Mouse (Mus musculus) large intestine, adult 2 months (tissue): ENCODE results near the gene Phykpl. TPM values are rescaled to one million over a fixed set of nuclear protein-coding genes. Genes with fewer than 3 reads are reported as not detected.
"Not testable (repeated sequence)": the region's sequence is repeated elsewhere in the genome, so short reads cannot be mapped to it uniquely, and the experiment has no call there.

Source experiments
- DNase-seq: peaks from one replicate; pipeline ENCODE4 v3.0.0-alpha.2; 2012; ENCODE audit warnings: low read depth, low spot score
- WGBS: fragments of 180-500 bp; shearing (Covaris S2); methylation state at CpG from one replicate; pipeline ENCODE4 v1.1.7; 2018; 5-methylcytosine and 5-hydroxymethylcytosine counted together
- polyA plus RNA-seq: library from polyadenylated mRNA; depleted of rRNA; stranded (reverse); fragments of >200 nt; gene quantifications from 2 replicates; pipeline ENCODE4 v1.2.3, GENCODE M21; 2012

The Phykpl gene
- polyA plus RNA-seq, 1 experiment = 14.2 TPM

DNA sequence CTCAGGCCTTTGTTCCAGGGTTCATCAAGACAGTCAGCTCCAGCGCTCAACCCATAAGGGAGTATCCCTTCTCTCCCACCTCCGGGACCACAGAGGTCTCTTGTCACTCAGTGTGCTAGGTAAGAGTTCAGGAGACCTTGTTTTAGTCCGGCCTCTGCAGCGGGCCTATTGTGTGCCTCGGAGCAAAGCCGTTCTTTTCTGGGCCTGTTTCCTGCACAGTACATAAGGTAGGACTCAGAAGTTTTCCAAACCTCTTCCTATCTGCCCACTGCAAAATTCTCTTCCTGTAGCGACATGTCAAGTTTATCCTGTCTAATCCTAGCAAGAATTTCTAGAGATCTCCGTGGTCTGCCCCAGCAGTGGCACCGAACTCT lies 513 bp upstream of the Phykpl start:
- no peak for DNase-seq
- WGBS = 14% methylated on average over 9 of the region's 9 CpGs

DNA sequence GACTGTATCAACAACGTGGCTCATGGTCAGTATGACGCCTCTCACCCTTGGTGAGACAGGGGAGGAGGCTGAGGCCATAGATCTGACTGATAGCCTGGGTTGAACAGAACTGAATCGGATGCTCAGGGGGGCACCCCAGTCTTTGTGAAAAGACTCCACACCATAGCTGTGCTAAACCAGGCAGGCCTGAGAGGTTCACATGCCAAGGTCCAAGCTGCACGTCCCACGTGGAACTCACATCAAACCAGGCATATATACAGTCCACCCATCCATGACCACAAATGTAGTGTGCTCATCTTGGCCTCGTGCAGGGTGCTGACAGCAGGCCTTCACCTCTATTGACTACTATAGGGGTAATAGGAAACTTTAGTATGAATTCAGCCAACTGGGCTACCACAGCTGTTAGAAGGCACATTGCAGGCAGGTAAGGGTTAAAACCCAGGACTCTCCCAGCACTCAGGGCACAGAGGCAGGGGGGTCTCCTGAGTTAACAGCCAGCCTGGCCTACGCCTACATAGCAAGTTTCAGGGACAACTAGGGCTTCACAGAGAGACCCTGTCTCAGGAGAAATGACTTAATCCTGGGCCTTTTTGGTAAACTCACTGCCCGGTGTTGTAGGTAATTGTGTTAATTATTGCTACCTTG lies 1.2 kb downstream of the Phykpl start:
- 32% methylated on average over 8 of the region's 8 CpGs for WGBS
- DNase-seq = no peak

DNA sequence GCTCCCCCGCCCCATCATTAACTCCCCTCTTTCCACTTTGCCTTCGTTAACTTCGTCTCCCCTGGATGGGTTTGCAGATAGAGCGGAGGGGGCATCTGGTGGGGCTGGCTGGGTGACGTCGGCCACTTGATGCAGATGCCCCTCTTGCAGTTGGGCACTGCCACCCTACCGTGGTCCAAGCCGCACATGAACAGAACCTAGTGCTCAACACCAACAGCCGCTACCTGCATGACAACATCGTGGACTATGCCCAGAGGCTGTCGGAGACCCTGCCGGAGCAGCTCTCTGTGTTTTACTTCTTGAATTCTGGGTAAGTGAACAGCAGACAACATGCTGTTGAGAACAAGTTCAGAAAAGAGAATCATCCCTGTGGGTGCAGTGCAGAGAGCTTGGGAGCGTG lies 1.9 kb downstream of the Phykpl start:
- DNase-seq = no peak
- 89% methylated on average over 13 of the region's 13 CpGs for WGBS

DNA sequence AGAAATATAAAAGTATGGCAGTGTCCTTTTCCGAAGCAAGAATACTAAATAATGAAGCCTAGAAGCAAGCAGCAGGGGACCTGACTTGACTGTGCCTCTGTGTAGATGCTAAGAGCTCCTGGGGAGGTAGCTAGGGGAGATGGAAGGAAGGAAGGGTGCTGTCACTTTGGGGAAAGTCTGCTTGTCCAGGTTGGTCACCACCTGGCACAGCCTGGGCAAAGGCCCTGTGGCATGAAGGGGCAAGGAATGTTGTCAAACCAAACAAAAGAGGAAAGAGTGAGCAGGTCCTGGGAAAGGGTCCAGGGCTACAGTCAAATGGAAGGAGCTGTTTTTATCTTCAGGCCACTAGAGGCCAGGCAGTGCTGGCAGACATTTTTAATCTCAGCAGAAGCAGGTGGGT lies 2.5 kb downstream of the Phykpl start:
- 93% methylated on average over 1 of the region's 1 CpGs for WGBS
- DNase-seq = no peak

DNA sequence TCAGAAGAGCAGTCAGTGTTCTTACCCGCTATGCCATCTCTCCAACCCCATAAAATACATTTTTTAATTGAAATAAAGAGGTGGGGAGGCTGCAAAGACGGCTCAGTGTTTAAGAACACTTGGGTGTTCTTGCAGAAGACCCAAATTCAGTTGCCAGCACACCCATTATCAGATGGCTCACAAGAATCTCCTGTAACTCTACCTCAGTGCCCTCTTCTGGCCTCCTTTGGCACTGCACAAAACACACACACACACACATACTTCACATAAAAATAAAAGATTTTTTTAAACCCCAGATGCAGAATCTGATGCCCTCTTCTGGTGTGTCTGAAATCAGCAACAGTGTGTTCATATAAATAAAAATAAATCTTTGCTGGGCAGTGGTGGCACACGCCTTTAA lies 4.3 kb downstream of the Phykpl start:
- no peak for DNase-seq
- WGBS = 96% methylated on average over 3 of the region's 3 CpGs

DNA sequence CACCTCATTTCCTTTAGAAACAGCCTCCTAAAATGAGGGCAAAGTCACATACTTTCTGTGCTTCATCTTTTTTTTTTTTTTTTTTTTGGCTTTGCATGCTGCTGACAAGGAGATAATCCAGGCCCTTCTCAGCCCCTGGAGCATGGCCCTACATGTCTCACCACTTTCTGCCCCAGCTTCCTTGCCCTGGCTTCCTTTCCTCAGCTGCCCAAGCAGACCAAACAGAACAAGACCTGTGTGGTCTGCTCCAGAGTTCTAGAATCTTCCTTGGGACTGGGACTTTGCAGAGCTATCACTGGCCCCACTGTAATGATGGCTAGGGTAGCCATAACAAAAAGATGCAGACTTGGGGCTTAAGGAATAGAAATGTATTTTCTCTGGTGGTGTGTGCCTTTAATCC lies 5.4 kb downstream of the Phykpl start:
- DNase-seq = no peak

DNA sequence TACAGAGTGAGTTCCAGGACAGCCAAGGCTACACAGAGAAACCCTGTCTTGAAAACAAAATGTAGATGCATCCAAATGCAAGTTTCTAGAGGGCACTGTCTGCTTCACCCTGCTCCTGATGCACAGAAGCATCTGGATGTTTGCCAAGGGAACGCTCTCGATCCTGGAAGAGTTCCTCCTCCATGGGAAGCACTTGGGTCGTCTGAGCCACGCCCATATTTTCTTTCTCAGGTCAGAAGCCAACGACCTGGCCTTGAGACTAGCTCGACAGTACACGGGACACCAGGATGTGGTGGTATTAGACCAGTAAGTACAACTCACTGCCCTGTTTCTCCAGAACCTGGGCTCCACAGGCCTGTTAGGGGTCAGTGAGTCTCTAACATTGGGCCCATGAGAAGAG lies 6.6 kb downstream of the Phykpl start:
- 19% methylated on average over 7 of the region's 7 CpGs for WGBS
- DNase-seq = no peak

DNA sequence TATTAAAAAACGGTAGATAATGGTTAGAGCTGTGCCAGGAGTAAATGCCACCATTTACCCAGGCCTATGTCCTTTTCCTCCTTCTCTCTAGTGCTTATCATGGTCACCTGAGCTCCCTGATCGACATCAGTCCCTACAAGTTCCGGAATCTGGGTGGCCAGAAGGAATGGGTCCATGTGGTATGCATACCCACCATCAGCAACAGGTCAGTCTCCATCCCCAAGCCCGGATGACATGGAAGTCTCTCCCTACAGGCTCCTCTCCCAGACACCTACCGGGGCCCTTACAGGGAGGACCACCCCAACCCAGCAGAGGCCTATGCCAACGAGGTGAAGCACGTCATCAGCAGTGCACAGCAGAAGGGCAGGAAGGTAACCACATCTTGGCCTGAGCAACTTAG lies 7.4 kb downstream of the Phykpl start:
- WGBS = 89% methylated on average over 7 of the region's 7 CpGs
- no peak for DNase-seq

DNA sequence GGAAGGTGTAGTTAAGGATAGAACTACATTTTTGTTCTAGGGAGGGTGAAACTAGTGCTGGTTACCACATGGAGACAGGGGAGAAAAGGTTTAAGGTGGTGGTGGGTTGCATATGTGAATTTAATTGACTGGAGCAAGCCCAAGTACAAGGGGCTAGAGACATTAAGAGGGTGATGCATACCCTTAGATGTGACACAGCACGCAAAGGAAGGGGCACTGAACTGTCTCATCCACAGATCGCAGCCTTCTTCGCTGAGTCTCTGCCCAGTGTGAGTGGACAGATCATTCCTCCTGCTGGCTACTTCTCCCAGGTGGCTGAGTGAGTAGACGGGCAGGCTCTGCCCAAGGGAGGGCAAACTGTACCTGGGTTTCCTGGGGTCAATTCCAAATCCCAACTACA lies 8.8 kb downstream of the Phykpl start:
- 89% methylated on average over 4 of the region's 4 CpGs for WGBS
- DNase-seq = no peak

DNA sequence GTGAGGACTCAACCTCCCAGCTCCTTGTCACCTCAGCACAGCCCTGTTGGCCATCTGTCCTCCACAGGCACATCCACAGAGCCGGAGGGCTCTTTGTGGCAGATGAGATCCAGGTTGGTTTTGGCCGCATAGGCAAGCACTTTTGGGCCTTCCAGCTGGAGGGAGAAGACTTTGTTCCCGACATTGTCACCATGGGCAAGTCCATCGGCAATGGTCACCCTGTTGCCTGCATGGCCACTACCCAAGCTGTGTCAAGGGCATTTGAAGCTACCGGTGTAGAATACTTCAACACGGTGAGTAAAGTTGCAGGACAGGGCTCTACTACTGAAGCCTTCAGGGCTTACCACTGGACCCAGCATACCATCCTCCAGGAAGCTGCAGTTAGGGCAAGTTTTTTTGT lies 9.3 kb downstream of the Phykpl start:
- no peak for DNase-seq
- 86% methylated on average over 6 of the region's 6 CpGs for WGBS

DNA sequence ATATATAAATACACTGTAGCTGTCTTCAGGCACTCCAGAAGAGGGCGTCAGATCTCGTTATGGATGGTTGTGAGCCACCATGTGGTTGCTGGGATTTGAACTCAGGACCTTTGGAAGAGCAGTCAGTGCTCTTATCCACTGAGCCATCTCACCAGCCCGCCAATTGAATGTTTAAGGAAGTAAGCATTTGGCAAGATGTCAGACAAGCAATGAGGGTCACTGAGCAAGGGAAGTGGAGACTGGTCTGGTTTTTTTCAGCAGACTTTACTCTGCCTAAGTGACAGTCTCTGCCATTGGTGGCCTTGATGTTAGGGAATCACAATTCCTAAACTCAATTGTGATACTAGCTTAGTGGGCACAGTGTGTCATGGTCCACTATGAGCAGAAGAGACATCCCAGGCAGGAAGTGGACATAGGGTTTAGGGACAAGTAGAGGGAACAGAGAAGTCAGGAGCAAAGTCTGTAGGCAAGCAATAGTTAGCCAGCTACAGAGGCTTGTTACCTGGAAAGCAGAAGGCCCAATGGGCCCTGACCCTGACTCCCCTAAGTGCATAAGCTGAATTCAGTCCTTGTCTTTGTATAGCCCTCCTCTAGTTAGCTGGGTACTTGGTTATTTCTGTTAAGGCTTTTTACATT lies 10.3 kb downstream of the Phykpl start:
- DNase-seq = no peak
- 46% methylated on average over 3 of the region's 3 CpGs for WGBS

DNA sequence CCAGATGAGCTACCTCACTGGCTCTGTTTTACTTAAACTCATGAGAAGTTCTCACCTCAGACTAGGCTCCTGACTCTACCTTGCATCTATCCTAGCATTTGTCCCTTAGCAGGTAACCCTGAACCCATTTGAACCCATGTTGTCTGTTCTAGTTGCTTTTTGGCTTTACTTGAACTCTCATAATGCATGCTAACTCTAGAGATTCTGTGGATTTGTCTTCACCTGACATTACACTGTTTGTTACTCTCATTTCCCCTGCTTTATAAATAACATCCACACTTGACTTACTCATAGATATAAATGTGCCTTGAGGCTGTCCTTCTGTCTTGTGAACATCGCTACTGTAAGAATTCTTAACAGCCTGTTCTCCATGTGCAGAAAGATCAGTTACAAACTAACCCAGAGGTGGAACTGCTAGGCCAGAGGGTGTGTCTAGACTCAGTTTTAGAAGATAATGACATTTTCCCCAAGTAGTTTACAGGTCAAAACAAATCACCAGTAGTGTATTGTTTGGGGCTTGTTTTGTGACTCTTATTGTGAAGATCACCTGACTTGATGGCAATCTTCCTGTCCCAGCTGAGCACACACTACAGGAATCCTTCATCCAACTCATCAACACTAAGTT lies 11.0 kb downstream of the Phykpl start:
- WGBS = 94% methylated on average over 1 of the region's 1 CpGs
- DNase-seq = no peak

DNA sequence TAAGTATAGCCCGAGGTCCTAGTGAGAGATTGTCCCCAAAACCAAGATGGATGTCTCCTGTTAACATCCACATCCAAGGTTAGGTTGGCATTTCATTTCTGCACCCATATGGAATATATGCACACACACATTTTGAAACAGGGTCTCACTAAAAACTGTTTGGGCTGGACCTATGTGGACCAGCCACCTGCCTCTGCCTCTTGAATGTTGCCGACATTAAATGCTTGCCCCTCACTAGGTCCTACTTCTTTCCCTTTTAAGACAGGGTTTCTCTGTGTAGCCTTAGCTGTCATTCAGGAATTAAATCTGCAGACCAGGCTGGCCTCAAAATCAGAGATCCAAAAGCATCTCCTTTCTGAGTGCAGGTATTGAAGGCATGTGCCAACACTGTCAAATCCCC lies 13.0 kb downstream of the Phykpl start:
- no peak for DNase-seq
- WGBS = 57% methylated on average over 2 of the region's 2 CpGs

DNA sequence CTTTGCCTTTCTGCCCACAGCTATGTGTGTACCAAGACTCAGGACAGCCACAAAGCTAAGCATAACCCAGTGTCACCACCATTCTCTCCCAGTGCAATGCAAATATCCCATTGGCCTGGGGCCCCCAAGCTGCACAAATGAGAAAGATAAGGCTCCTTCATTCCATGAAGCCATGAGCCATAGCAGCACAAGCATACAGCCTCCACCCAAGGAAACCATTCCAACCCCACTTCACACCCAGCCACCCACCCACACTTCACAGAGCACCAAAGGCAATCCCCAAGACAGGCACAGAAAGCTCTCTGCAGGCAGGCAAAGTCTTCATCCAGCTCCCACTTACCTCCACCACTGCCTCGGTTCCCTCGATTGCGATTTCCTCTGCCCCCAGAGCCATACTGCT lies 17.7 kb downstream of the Phykpl start:
- DNase-seq = no peak
- 71% methylated on average over 3 of the region's 3 CpGs for WGBS

DNA sequence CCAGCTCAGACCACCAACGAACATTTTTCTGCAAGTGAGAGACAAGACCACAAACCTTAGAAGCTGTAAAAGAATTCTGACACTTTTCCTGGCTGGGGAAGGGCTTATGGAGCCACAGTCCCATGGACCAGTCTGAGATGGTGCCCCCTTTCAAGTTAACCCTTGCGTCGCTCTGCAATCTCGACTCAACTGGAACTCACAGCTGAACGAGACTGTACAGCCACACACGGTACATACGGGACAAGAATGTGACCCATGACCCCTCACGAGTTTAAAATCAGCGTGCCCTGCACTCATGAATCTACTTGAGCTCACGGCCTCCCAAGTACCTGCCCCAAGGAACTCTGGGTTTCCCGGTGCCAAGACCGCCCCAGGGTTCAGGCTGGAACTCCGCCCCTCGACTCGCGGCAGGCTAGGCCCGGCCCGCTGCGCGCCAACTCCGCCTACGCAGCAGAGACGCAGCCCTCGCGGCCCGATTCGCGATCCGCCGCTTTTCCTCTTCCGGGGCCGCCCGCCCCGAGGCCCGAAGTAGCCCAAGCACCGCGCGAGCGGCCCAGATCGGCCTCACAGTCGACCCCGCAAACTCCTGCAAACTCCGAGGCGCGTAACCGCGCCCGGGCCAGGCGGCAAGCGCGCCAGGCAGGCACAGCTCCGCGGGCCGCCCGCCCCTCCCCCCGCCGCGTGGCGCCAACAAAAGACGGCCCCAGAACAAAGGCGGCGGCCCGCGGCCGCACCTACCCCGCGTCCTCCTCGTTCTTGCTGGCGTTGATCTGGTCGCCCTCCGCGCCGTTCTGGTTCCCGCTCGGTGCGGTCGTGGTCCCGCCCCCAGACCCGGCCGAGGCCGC lies 21.3 kb downstream of the Phykpl start:
- 1% methylated on average over 80 of the region's 81 CpGs for whole genome bisulfite sequencing
- DNase-seq = peak; percentile 75

DNA sequence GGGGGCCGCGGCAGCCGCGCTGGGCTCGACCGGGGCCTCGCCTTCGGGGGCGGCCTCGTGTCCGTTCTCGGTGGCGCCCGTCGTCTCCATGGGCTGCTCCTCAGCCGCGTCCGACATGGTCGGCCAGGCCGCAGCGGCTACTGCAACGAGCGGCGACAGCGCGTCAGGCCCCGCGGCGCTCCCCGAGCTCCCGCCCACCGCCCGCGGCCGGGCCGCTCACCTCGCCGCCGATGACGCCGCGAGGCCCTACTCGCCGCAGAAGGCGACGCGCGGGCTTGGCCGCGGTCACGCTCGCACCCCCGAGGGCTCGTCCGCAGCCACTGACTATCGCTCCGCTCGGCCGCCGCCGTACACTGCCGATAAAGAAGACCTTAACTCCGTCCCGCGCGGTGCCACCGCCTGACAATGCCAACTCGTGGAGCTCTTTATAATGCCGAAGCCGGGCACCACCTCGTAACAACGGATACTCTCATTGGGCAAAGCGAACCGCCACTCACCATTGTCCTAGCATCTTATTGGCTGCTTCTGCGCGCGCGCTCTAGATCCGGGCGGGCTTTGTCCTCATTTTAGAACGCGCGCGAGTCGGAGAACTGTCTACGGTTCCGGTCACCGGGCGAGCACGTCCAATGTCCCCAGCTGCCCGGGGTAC lies 22.0 kb downstream of the Phykpl start, which contains the start of gene Hnrnpab:
Gene Hnrnpab (minus strand): TSS at position 401 of the 649 bp plus-strand sequence.
- WGBS = under 1% methylated on average over 91 of the region's 91 CpGs
- peak; percentile 93 for DNase-seq

DNA sequence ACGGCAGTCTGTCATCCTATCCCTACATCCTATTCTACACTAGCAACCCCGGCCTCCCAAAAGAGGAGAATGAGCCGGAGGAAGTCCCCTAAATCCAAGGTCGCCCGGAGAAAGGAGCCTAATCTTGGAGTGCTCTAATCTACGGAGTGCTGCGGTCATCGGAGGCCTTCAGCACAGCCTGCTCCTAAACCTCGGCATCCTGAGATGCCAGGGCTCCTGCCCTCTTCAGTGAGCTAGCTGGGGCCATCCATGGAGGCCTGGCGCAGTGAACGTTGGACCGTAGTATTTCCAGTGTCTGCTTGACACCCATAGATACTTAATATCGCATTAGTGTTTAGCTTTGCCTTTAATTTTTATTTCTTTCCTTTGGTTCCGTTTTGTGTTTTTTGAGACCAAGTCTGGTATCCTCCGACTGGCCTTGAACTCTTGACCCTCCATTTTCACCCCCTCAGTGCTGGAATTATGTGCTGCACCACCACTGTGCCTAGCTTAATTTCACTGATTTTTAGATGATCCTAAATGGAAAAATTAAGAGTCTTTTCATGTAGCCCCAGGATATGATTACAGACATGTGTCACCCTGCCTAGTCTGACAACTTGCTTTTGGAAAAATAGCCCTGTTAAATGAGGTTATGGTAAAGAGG lies 22.7 kb downstream of the Phykpl start:
- DNase-seq = no peak
- 5% methylated on average over 15 of the region's 15 CpGs for WGBS

DNA sequence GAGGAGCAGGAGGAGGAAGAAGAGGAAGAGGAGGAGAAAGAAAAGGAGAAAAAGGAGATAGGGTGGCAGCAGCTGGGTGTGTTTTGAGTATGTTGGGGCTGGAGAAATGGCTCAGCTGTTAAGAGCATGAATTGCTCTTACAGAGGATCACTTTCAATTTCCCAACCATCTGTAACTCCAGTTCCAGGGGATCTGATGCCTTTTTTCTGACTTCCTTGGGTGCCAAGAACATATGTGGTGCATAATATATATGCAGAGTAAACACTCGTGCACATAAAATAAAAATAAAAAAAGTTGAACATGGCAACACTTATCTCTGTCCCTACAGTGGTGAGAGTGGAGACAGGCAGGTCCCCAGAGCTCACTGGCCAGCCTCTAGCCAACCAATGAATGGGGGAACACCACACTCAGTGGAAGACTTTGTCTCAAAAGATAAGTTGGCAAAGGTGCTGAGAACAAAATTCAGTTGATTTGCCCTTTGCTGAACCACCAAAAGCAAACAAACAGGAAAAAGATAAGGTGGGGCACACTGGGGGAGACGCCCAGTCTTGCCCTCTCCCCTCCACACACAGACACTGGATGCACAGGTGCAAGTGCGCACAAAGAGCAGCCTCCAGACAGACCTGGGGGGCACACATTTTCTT lies 24.8 kb downstream of the Phykpl start:
- 34% methylated on average over 3 of the region's 3 CpGs for WGBS
- no peak for DNase-seq

DNA sequence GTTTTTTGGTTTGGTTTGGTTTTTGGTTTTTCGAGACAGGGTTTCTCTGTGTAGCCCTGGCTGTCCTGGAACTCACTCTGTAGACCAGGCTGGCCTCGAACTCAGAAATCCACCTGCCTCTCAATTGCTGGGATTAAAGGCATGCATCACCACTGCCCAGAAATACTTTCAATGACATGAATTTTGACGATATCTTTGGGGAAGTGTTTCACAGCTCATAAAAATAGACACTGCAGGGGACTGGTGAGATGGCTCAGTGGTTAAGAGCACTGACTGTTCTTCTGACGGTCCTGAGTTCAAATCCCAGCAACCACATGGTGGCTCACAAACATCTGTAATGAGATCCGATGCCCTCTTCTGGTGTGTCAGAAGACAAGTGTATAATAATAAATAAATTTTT lies 25.4 kb downstream of the Phykpl start:
- WGBS = 61% methylated on average over 5 of the region's 5 CpGs
- not testable (repeated sequence) for DNase-seq
